Mouse (Mus musculus): Measurements from ENCODE around the gene Cyba.
A peak's percentile ranks its signal among the peaks of the same experiment; 100 is the strongest.

DNA sequence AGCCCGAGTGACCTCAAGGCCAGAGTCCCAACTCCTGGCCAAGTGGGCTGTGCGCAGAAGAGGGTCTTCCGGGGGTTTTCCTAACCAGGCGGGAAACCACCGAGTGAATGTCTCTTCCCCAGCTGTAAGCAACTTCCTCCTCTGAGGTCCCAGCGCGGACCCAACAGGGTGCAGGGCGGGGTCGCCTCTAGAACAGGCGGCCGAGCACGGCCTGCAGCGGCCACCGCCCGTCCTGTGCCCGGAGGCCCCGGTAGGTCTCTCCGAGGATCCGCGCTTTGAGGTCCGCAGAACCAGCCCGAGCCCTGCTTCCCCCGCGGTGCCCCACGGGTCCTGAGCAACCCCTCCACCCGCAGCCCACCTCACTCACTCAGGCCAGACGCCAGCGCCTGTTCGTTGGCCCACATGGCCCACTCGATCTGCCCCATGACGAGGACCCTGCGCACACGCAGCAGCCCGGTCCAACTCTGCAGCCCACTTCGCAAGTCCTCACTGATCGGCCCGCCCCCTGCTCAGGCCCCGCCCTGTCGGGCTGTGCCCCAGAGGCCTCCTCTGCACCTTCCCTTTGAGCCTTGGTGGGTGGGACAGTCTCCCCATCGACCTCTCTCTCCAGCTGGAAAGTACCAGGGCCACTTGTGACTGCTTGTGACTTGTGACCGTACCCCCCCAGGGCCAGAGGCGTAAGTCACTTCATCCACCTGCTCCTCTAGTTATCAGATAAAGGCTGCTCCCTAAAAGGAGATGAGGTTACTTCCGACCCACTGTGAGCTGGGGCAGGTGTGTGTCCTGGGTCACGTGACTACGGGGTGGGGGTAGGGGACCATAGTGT, at the start of gene Cyba:
- TF ChIP-seq CTCF (IDR thresholded peaks at IDR 0.05) (no peak), POLR2A (IDR thresholded peaks at IDR 0.05; ENCODE audit: insufficient read depth, low read depth, low read length) (peak; percentile 80), EP300 (IDR thresholded peaks at IDR 0.05; ENCODE audit: insufficient read depth, low read depth, low read length) (no peak; the same call in 1 of the 2 replicates)
